In genomic region chr9:45009180-45010078, GRCm38 (mm10) we compare ENCODE assay signal across 21 mouse cellular contexts. TPM values are rescaled to one million over a fixed set of nuclear protein-coding genes. Genes with fewer than 3 reads are reported as not detected.
DNase-seq lines count a peak whose midpoint lies in the region; ATAC-seq and TF ChIP-seq lines count a peak whose summit lies in the region.
"Had no signal": no experiment of that assay in that cellular context is flagged by ENCODE, and none has a peak within 500 bp of the region (broad histone marks: within the 10 kb centered on the region; RNA-seq: fewer than 3 reads in every experiment).

TSS of gene Cd3e (minus strand) at chr9:45009627.

- DNase-seq in testis, postnatal 10 days (ENCODE audit: low spot score), result no peak
- DNase-seq in R1 (ENCODE audit: low read depth, low spot score), result peak; percentile 40
- peak; percentile 82 for DNase-seq in thymus, postnatal 4 days
- no peak for DNase-seq in layer of hippocampus, adult 9-11 months
- DNase-seq: cerebellum, postnatal 36 days; liver, postnatal 0 days; midbrain, embryonic 14.5 days; right cerebral cortex, postnatal 4 days had no signal

- no peaks in the 10 kb centered on the region for H3K9me3 ChIP-seq in forebrain, embryonic 16.5 days (ENCODE audit: control insufficient read depth, low read length)
- H3K9me3 ChIP-seq: G1E; hindbrain, embryonic 12.5 days; limb, embryonic 13.5 days had no signal

- H3K4me1 ChIP-seq in testis, adult 2 months (ENCODE audit: control insufficient read depth, insufficient read depth, low read length), result no peaks in the 10 kb centered on the region; the same call in 1 of the 2 replicates
- no peaks in the 10 kb centered on the region for H3K4me1 ChIP-seq in forebrain, embryonic 16.5 days (replicated peaks; ENCODE audit: control insufficient read depth, insufficient read depth, low read length)
- H3K4me1 ChIP-seq: heart, embryonic 12.5 days; hindbrain, embryonic 12.5 days; limb, embryonic 13.5 days; neural tube, embryonic 12.5 days had no signal

- WGBS in forebrain, embryonic 16.5 days, result 82% methylated on average over 19 of the region's 19 CpGs

- no peak for TF ChIP-seq CTCF in testis, adult 2 months (IDR thresholded peaks at IDR 0.05; ENCODE audit: control insufficient read depth, insufficient read depth, insufficient replicate concordance, low read depth, low read length)

- no peak within 1 kb of the TSS for H3K9ac ChIP-seq in forebrain, embryonic 16.5 days (replicated peaks; ENCODE audit: low read depth, low read length)
- H3K9ac ChIP-seq: heart, embryonic 12.5 days; hindbrain, embryonic 12.5 days; limb, embryonic 13.5 days; liver, postnatal 0 days; neural tube, embryonic 12.5 days had no signal

- no peak within 1 kb of the TSS for H3K27ac ChIP-seq in testis, adult 2 months (ENCODE audit: control insufficient read depth, insufficient read depth, low read depth, low read length)
- H3K27ac ChIP-seq in forebrain, embryonic 16.5 days (ENCODE audit: low read length), result no peak within 1 kb of the TSS
- H3K27ac ChIP-seq: hindbrain, embryonic 12.5 days; kidney, postnatal 0 days; limb, embryonic 13.5 days; macrophage; neural tube, embryonic 12.5 days had no signal

- no peak for TF ChIP-seq POLR2A in testis, adult 2 months (IDR thresholded peaks at IDR 0.05; ENCODE audit: control insufficient read depth, low read depth, low read length)

- H3K27me3 ChIP-seq in testis, adult 2 months (ENCODE audit: control insufficient read depth, insufficient read depth, low read length), result no peaks in the 10 kb centered on the region
- no peaks in the 10 kb centered on the region for H3K27me3 ChIP-seq in forebrain, embryonic 16.5 days (replicated peaks; ENCODE audit: control insufficient read depth, insufficient read depth, low read length)
- H3K27me3 ChIP-seq: hindbrain, embryonic 12.5 days; limb, embryonic 13.5 days; neural tube, embryonic 12.5 days had no signal

- no peaks in the 10 kb centered on the region for H3K36me3 ChIP-seq in testis, adult 2 months (ENCODE audit: control insufficient read depth, insufficient read depth, low read length)
- no peaks in the 10 kb centered on the region for H3K36me3 ChIP-seq in forebrain, embryonic 16.5 days (ENCODE audit: control insufficient read depth, insufficient read depth)
- H3K36me3 ChIP-seq: G1E; heart, embryonic 12.5 days; hindbrain, embryonic 12.5 days; limb, embryonic 13.5 days; neural tube, embryonic 12.5 days had no signal

- no peak within 1 kb of the TSS for H3K4me2 ChIP-seq in forebrain, embryonic 16.5 days (ENCODE audit: low read length)
- H3K4me2 ChIP-seq: heart, embryonic 12.5 days; hindbrain, embryonic 12.5 days; limb, embryonic 13.5 days; neural tube, embryonic 12.5 days had no signal

- H3K4me3 ChIP-seq in testis, adult 2 months (ENCODE audit: control insufficient read depth, low read depth, low read length), result peak within 1 kb of the TSS; percentile 54
- H3K4me3 ChIP-seq in forebrain, embryonic 16.5 days (replicated peaks; ENCODE audit: low read length), result no peak within 1 kb of the TSS
- H3K4me3 ChIP-seq: heart, embryonic 12.5 days; hindbrain, embryonic 12.5 days; limb, embryonic 13.5 days; neural tube, embryonic 12.5 days had no signal

- ATAC-seq in neutrophil, adult 5-6 weeks (ENCODE audit: extremely low read depth, insufficient number of reproducible peaks, low FRiP score, poor library complexity, severe bottlenecking), result no peak
- ATAC-seq in frontal cortex, adult (ENCODE audit: low TSS enrichment), result no peak
- ATAC-seq in forebrain, embryonic 16.5 days, result no peak
- ATAC-seq: intestine, postnatal 0 days; liver, postnatal 0 days had no signal

RNA-seq across cellular contexts. Expression of gene Cd3e, which starts in this region (rescaled TPM):
- polyA plus RNA-seq in testis, adult 2 months (2012; rRNA removed), result 0.07 and 0.43 TPM in 2 replicates
- 14.1 and 18.3 TPM in 2 replicates for total RNA-seq in neutrophil, adult 5-6 weeks (2017)
- not detected in 2 replicates for polyA plus RNA-seq in forebrain, embryonic 16.5 days (2015; fragmentation: Nextera tagmentation; extraction: Ambion mirVana)
- polyA plus RNA-seq: embryonic facial prominence, embryonic 11.5 days; G1E; heart, embryonic 12.5 days; hindbrain, embryonic 12.5 days; limb, embryonic 13.5 days; liver, postnatal 0 days; macrophage; midbrain, embryonic 14.5 days; neural tube, embryonic 12.5 days had no signal

Comparison
In these comparisons a context has a peak if more than half of its experiments do, and no peak if none do; other contexts are left out.
1. DNase-seq: peak in R1 (single experiment) and thymus, postnatal 4 days (single experiment); none in testis, postnatal 10 days (single experiment) and layer of hippocampus, adult 9-11 months (single experiment).